Mouse (Mus musculus): Measurements from ENCODE around the gene Prpsap2. TPM values are rescaled to one million over a fixed set of nuclear protein-coding genes. Genes with fewer than 3 reads are reported as not detected.

The Prpsap2 gene
- total RNA-seq, 4 experiments from 2014 or later = 43.6 to 47.8 (median 45.3) TPM

Other genes with a start within 250 kb of the Prpsap2 start
- 100 to 1,000 TPM; 101 to 118 (median 107) TPM for gene Epn2, start 182.4 kb downstream of the Prpsap2 start, total RNA-seq (2022)
- 1 to 10 TPM; 3.3 to 5.2 (median 4.9) TPM for gene Grap, start 108.8 kb downstream of the Prpsap2 start, total RNA-seq (2022)
- under 1 TPM in 2 of 4 experiments, not detected in 2; 0.09 to 0.28 TPM for gene Fam83g, start 78.0 kb downstream of the Prpsap2 start, total RNA-seq (2022)
- gene Slc5a10, start 41.3 kb downstream of the Prpsap2 start, total RNA-seq (2022) = under 1 TPM in 3 of 4 experiments, not detected in 1; 0.20 to 0.33 (median 0.32) TPM
- 10 to 100 TPM; 71.9 to 76.5 (median 75.6) TPM for gene Ulk2, start 93.0 kb upstream of the Prpsap2 start, total RNA-seq (2022)
- 10 to 100 TPM; 31.8 to 34.0 (median 33.0) TPM for gene Akap10, start 168.2 kb upstream of the Prpsap2 start, total RNA-seq (2022)
- gene Specc1, start 194.7 kb upstream of the Prpsap2 start, total RNA-seq (2022) = 10 to 100 TPM; 65.3 to 75.0 (median 70.4) TPM

Measured in left cerebral cortex, adult 8-10 months (tissue).